ENCODE assay signal across 17 mouse cellular contexts in genomic region chr2:92929696-92930095, GRCm38 (mm10).
"Had no signal": no experiment of that assay in that cellular context is flagged by ENCODE, and none has a peak within 500 bp of the region (broad histone marks: within the 10 kb centered on the region; RNA-seq: fewer than 3 reads in every experiment).

No protein-coding gene starts in this region.

- H3K36me3 ChIP-seq: liver, embryonic 13.5 days; liver, embryonic 15.5 days; lung, embryonic 15.5 days; midbrain, embryonic 12.5 days; midbrain, embryonic 15.5 days; neural tube, embryonic 12.5 days had no signal

- ATAC-seq: liver, postnatal 0 days; lung, postnatal 0 days; midbrain, embryonic 15.5 days had no signal

- H3K27ac ChIP-seq: liver, embryonic 13.5 days; liver, embryonic 15.5 days; lung, embryonic 15.5 days; macrophage; midbrain, embryonic 12.5 days; midbrain, embryonic 15.5 days; neural tube, embryonic 12.5 days had no signal

- H3K27me3 ChIP-seq: liver, embryonic 13.5 days; liver, embryonic 15.5 days; lung, embryonic 15.5 days; midbrain, embryonic 15.5 days; neural tube, embryonic 12.5 days had no signal

- H3K4me3 ChIP-seq: liver, embryonic 13.5 days; liver, embryonic 15.5 days; lung, embryonic 15.5 days; megakaryocyte, embryonic 14.5 days; midbrain, embryonic 12.5 days; midbrain, embryonic 15.5 days; neural tube, embryonic 12.5 days had no signal

- H3K9me3 ChIP-seq: liver, embryonic 13.5 days; liver, embryonic 15.5 days; lung, embryonic 15.5 days; midbrain, embryonic 12.5 days; midbrain, embryonic 15.5 days; neural tube, embryonic 12.5 days had no signal

- H3K4me1 ChIP-seq: liver, embryonic 13.5 days; liver, embryonic 15.5 days; neural tube, embryonic 12.5 days had no signal

- H3K4me2 ChIP-seq: liver, embryonic 13.5 days; liver, embryonic 15.5 days; lung, embryonic 15.5 days; midbrain, embryonic 12.5 days; midbrain, embryonic 15.5 days; neural tube, embryonic 12.5 days had no signal

- DNase-seq: liver, embryonic 13.5 days; liver, postnatal 0 days; lung, adult 2 months; lung, postnatal 14 days; lung, postnatal 36 days; right cerebral cortex, postnatal 14 days; thymus, adult 18-20 months; thymus, postnatal 14 days; thymus, postnatal 36 days had no signal

- H3K9ac ChIP-seq: liver, embryonic 13.5 days; liver, embryonic 15.5 days; liver, postnatal 0 days; lung, embryonic 15.5 days; midbrain, embryonic 12.5 days; midbrain, embryonic 15.5 days; neural tube, embryonic 12.5 days had no signal
